Mouse (Mus musculus) hindbrain, embryonic 11.5 days (tissue): ENCODE measurements around the gene Pdrg1. TPM values are rescaled to one million over a fixed set of nuclear protein-coding genes. Genes with fewer than 3 reads are reported as not detected.
A peak's percentile ranks its signal among the peaks of the same experiment; 100 is the strongest.

ENCODE experiments used
- ATAC-seq: fragments of 200-750 bp; cut with Nextera tagmentation; 2 replicates; pipeline ENCODE4 v1.8.0; 2017; ENCODE audit warnings: mild to moderate bottlenecking, moderate TSS enrichment, moderate library complexity; ENCODE audit not compliant: low FRiP score
- DNase-seq: peaks from one replicate; pipeline ENCODE4 v3.0.0-alpha.2; 2015; ENCODE audit warnings: low spot score
- H3K27ac ChIP-seq: fragments of 300-500 bp; sonication (generic); 2 replicates; pipeline ENCODE4 v1.5.1; 2014; ENCODE audit warnings: mild to moderate bottlenecking, low read depth, low read length
- H3K27me3 ChIP-seq: fragments of 300-500 bp; sonication (generic); 2 replicates; pipeline ENCODE4 v1.6.1; 2014; ENCODE audit warnings: mild to moderate bottlenecking, low read length, moderate library complexity, mixed read lengths; ENCODE audit not compliant: control insufficient read depth, insufficient read depth
- H3K36me3 ChIP-seq: fragments of 300-500 bp; sonication (generic); 2 replicates; pipeline ENCODE4 v1.6.1; 2014; ENCODE audit warnings: mild to moderate bottlenecking, low read length, moderate library complexity, mixed read lengths; ENCODE audit not compliant: control insufficient read depth, insufficient read depth
- H3K4me1 ChIP-seq: fragments of 300-500 bp; sonication (generic); replicated peaks from 2 replicates; pipeline ENCODE4 v1.6.1; 2014; ENCODE audit warnings: low read length, mixed read lengths; ENCODE audit not compliant: control insufficient read depth, insufficient read depth
- H3K4me2 ChIP-seq: fragments of 300-500 bp; sonication (generic); replicated peaks from 2 replicates; pipeline ENCODE4 v1.6.1; 2014; ENCODE audit warnings: mild to moderate bottlenecking, low read depth, low read length
- H3K4me3 ChIP-seq: fragments of 300-500 bp; sonication (generic); 2 replicates; pipeline ENCODE4 v1.5.1; 2014; ENCODE audit warnings: low read depth, low read length
- H3K9ac ChIP-seq: fragments of 300-500 bp; sonication (generic); 2 replicates; pipeline ENCODE4 v1.6.1; 2014; ENCODE audit warnings: low read depth, low read length
- H3K9me3 ChIP-seq: fragments of 300-500 bp; sonication (generic); 2 replicates; pipeline ENCODE4 v1.6.1; 2016; ENCODE audit warnings: low read length; ENCODE audit not compliant: control insufficient read depth
- WGBS: fragments of 180-500 bp; shearing (Covaris S2); extraction: QIAGEN DNeasy Blood & Tissue Kit; methylation state at CpG from one replicate; pipeline ENCODE4 v1.1.7; 2014; 5-methylcytosine and 5-hydroxymethylcytosine counted together
- polyA plus RNA-seq: library from polyadenylated mRNA; unstranded; fragments of >200 nt; fragmentation: Nextera tagmentation; extraction: Ambion mirVana; gene quantifications from 2 replicates; pipeline ENCODE4 v1.2.1, GENCODE M21; 2014

The Pdrg1 gene
- 71.1 and 96.5 TPM in 2 replicates for polyA plus RNA-seq

DNA sequence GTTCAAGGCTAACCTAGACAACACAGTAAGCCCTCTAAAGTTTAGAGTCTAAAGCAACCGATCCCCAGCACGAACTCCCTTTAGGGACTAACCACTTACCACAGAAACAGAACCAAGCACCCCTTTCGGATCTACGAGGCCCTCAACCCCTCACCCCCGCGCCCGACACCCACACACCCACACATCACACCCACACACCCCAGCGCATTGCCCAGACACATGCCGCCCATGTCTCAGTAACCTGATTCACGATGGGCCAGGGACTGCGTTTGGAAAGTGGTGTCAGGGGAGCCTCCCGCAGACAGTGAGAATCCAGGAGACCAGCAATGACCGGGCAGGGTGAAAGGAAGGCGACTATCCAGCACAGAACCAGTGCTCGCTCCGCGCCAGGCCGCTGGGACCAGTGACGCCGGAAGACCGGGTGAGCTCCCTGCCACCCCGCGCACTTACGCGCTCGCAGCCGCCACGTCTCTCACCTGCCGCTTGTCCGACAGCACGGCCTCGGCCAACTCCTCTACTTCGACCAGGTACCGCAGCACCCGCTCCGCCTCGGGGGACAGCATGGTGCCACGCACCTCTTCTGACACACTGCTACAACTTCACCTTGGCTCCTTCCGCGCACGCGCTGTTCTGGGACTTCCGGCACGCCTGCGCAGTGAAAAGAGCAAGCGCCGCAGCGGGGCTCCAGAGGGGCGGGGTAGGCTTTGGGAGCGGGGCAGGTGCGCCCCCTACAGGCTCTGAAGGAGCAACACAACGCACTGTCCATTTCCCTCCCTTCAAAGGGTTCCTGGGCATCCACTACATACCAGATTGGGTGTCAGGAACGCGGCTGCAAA lies at the start of gene Pdrg1:
Gene Pdrg1, minus strand, starts transcription at position 670 of the 836 bp plus-strand sequence.
- DNase-seq = peak; percentile 99
- ATAC-seq = peak; percentile 95
- no peaks in the 10 kb centered on the region for H3K27me3 ChIP-seq
- no peaks in the 10 kb centered on the region for H3K4me1 ChIP-seq
- H3K4me3 ChIP-seq = peak within 1 kb of the TSS; percentile 90
- H3K4me2 ChIP-seq = peak within 1 kb of the TSS; percentile 85
- H3K9ac ChIP-seq = peak within 1 kb of the TSS; percentile 84
- no peak within 1 kb of the TSS for H3K27ac ChIP-seq
- 1% methylated on average over 54 of the region's 54 CpGs for WGBS
- H3K36me3 ChIP-seq = peaks cover 2% of the 10 kb centered on the region; the same call in 1 of the 2 replicates
- H3K9me3 ChIP-seq = no peaks in the 10 kb centered on the region

DNA sequence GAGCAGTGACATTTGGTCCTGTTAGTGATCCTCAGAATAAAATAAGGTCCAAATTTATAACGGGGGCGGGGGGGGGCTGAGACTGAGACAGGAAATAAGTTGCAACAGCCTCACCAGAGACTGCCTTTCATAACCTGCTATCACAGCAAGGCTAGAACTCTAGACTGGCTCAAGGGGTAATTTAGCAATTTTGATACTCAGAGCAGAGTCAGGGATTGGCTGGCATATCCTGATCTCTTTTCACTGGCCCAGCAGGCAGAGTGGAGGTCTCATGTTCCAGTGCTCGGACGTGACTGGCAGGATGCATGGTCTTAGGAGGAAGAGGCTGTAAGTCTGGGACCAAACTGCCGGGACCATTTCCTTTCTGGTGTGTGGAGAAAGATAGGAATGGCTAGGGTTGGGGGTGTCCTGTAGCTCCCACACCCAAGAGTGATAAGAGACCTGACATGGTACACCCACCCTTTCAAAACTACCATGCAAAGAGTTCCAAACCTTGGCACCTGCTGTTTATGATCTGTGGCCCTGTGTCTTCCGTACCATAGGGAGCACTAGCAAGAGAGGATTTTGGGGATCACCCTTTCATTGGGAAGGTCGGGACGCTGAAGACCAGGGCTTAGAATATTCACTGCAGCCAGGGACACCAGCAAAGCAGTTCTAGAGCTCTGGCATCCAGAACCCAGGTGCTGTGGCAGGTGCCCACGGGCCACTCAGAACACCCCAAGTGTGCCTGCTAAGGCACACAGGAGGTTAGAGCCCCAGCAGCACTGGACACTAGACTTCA lies 49.2 kb upstream of the Pdrg1 start:
- H3K27me3 ChIP-seq = peaks cover 5% of the 10 kb centered on the region; the same call in 1 of the 2 replicates
- H3K4me3 ChIP-seq = no peak overlapping the region
- H3K9ac ChIP-seq = no peak overlapping the region
- no peak overlapping the region for H3K4me2 ChIP-seq
- H3K36me3 ChIP-seq = no peaks in the 10 kb centered on the region
- WGBS = 84% methylated on average over 9 of the region's 9 CpGs
- no peak overlapping the region for H3K27ac ChIP-seq
- DNase-seq = no peak
- no peaks in the 10 kb centered on the region for H3K9me3 ChIP-seq
- no peaks in the 10 kb centered on the region for H3K4me1 ChIP-seq
- ATAC-seq = no peak

DNA sequence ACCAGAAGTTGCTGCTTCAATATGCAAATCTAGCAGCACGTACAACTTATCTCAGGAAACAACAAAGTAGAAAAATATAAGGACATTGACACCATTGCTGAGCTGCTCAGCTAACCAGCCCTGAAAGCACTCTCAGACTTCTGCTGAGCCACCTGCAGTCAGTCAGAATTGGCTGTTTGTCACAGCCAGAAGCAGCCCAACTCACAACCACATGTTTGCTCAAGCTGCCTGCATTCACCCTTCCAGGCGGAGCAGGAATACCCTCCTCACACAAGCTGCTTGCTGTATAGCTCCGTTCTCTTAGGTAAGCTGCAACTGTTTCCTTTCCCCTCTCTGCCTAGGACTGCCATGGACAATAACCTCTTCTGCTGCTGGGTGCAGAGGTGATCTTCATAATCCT lies 48.2 kb upstream of the Pdrg1 start:
- WGBS = 63% methylated on average over 3 of the region's 3 CpGs

DNA sequence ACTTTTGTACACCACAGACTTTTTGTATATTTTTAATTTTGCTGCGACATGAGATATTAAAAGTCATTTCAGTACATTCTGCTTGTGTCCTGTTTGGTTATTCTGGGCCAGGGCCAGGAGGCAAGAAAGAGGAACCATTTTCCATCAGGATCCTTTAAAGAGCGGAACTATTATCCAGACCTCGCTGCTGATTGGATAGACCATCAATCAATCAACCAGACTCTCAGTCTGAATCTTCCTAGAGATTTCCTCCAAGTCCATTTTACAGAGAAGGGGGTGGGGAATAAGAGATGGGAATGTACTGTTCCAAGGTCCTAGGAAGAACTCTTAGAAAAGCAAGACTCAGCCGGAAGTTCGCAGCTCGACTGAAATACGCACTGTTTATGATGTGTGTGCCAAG lies 45.0 kb upstream of the Pdrg1 start:
- Histone ChIP-seq H3K9me3 (no peaks in the 10 kb centered on the region), H3K27ac (no peak overlapping the region), H3K9ac (no peak overlapping the region), H3K36me3 (no peaks in the 10 kb centered on the region), H3K4me1 (no peaks in the 10 kb centered on the region), H3K4me3 (no peak overlapping the region), H3K27me3 (no peaks in the 10 kb centered on the region), H3K4me2 (no peak overlapping the region)
- WGBS = 90% methylated on average over 7 of the region's 7 CpGs
- DNase-seq = no peak
- ATAC-seq = no peak

More for the DNA sequence above, 48.2 kb upstream of the Pdrg1 start:
- Histone ChIP-seq H3K4me2 (no peak overlapping the region), H3K36me3 (no peaks in the 10 kb centered on the region), H3K9ac (no peak overlapping the region), H3K9me3 (no peaks in the 10 kb centered on the region), H3K27me3 (peaks cover 5% of the 10 kb centered on the region; the same call in 1 of the 2 replicates), H3K4me1 (no peaks in the 10 kb centered on the region), H3K4me3 (no peak overlapping the region), H3K27ac (no peak overlapping the region)
- ATAC-seq (no peak), DNase-seq (no peak)

DNA sequence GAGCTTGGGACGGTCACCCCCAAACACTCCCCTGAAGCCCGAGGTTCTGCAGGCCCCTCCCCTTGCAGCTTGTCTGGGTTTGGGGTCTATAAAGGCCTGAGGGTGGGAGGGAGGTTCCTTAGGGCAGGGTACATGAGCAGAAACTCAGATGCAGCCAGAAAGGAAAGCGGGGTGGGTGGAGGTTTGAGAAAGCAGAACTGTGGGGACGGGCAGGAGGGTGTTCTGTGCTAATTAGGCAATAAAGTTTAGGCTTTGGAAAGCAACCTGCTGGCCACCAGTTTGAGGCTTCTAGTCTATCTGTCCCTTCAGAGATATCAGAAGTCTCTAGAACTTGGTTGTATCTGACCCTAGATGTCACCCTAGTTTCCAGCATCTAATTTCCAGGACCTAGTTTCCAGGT lies 43.1 kb upstream of the Pdrg1 start:
- Histone ChIP-seq H3K27ac (no peak overlapping the region), H3K4me2 (no peak overlapping the region), H3K4me1 (no peaks in the 10 kb centered on the region), H3K9me3 (no peaks in the 10 kb centered on the region), H3K36me3 (no peaks in the 10 kb centered on the region), H3K27me3 (no peaks in the 10 kb centered on the region), H3K9ac (no peak overlapping the region), H3K4me3 (no peak overlapping the region)
- ATAC-seq (no peak), DNase-seq (no peak)
- 73% methylated on average over 4 of the region's 4 CpGs for WGBS

DNA sequence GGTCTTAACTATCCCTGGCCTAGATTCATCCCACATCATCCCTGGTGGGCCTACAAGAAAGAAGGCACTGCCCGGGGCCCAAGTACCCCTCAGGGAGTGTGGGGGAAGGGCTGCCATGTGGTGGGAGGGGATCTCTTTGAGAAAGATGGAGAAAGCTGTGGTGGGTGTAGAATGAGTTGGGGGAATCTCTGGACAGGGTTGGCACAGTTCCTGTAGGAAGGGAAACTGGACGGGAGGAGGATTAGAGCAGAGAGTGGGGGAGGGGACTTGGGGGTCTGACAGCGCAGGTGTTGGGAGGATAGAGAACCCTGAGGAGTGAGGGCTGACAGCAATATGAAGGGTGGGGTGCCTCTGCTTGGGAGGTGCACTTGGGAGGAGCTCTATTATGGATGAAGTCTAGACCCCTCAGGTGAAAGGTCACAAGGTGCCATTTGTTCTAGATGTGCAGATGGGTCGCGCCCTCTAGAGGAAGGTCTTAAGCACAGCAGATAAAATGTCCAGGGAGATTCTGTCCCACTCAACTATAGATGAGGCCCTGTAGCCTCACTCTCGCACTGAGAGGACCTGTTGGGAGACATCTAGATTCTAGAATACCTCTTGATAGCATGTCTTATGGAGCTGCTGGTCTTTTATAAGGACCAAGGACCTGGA lies 40.2 kb upstream of the Pdrg1 start:
- H3K9ac ChIP-seq = no peak overlapping the region
- ATAC-seq (no peak), DNase-seq (no peak)
- H3K4me2 ChIP-seq = no peak overlapping the region
- H3K9me3 ChIP-seq = no peaks in the 10 kb centered on the region
- no peak overlapping the region for H3K27ac ChIP-seq
- no peaks in the 10 kb centered on the region for H3K36me3 ChIP-seq
- no peak overlapping the region for H3K4me3 ChIP-seq
- WGBS = 68% methylated on average over 6 of the region's 6 CpGs
- H3K27me3 ChIP-seq = peaks cover 8% of the 10 kb centered on the region
- H3K4me1 ChIP-seq = no peaks in the 10 kb centered on the region

DNA sequence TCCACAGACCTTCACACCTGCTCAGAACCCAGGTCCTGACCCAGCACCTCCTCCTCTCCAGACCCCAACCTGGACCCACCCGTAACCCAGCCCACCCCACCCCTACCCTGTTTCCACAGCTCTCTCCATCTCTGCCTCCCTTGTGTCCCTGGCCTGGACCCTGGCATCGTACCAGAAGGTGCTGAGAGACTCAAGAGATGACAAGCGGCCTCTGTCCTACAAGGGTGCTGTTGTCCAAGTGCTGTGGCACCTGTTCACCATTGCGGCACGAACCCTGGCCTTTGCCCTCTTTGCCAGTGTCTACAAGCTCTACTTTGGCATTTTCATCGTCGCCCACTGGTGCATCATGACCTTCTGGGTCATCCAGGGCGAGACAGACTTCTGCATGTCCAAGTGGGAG lies 38.7 kb upstream of the Pdrg1 start:
- H3K4me3 ChIP-seq = no peak overlapping the region
- no peaks in the 10 kb centered on the region for H3K36me3 ChIP-seq
- DNase-seq (no peak), ATAC-seq (no peak)
- no peak overlapping the region for H3K4me2 ChIP-seq
- no peak overlapping the region for H3K27ac ChIP-seq
- no peak overlapping the region for H3K9ac ChIP-seq
- peaks cover 9% of the 10 kb centered on the region for H3K27me3 ChIP-seq
- H3K9me3 ChIP-seq = no peaks in the 10 kb centered on the region
- no peaks in the 10 kb centered on the region for H3K4me1 ChIP-seq
- WGBS = 88% methylated on average over 8 of the region's 8 CpGs

DNA sequence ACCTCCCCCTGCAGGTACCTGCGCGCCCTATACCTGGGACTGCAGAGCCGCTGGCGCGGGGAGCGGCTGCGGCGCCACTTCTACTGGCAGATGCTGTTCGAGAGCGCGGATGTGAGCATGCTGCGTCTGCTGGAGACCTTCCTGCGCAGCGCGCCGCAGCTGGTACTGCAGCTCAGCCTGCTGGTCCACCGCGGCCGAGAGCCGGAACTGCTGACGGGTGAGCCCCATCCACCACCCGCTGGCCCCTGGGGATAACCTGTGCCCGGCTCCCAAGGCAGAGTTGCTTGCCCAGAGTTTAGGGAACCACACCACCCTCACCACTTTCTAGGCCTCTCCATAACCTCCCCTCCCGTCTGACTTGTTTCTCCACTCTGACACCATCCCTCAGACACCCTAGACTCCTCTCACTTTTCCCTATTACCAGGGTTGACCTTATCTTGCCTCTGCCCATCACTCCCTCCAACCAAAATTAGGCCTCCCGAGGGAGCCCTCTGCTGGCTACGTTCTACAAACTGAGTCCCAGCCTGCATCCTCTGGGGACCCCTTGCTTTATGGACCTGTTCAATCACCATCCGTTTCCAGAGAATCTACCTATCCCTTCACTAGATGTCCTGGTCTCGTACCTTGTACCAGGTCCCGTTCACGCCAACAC lies 37.6 kb upstream of the Pdrg1 start:
- no peak for ATAC-seq
- H3K4me3 ChIP-seq = no peak overlapping the region
- 12% methylated on average over 26 of the region's 30 CpGs for WGBS
- H3K9ac ChIP-seq = no peak overlapping the region
- H3K4me2 ChIP-seq = no peak overlapping the region
- no peaks in the 10 kb centered on the region for H3K36me3 ChIP-seq
- H3K4me1 ChIP-seq = no peaks in the 10 kb centered on the region
- no peaks in the 10 kb centered on the region for H3K9me3 ChIP-seq
- H3K27ac ChIP-seq = no peak overlapping the region
- no peak for DNase-seq
- peaks cover 9% of the 10 kb centered on the region for H3K27me3 ChIP-seq
